Mouse (Mus musculus) limb, embryonic 11.5 days (tissue): ENCODE data around the gene Map4k3. TPM values are rescaled to one million over a fixed set of nuclear protein-coding genes. Genes with fewer than 3 reads are reported as not detected.

Experiments used
- ATAC-seq: fragments of 200-750 bp; cut with Nextera tagmentation; 2 replicates; pipeline ENCODE4 v1.8.0; 2017; ENCODE audit warnings: low read depth; ENCODE audit not compliant: insufficient number of reproducible peaks, low FRiP score, low TSS enrichment
- DNase-seq: peaks from one replicate; pipeline ENCODE4 v3.0.0-alpha.2; 2015; ENCODE audit warnings: low spot score
- H3K27ac ChIP-seq: fragments of 300-500 bp; sonication (generic); replicated peaks from 2 replicates; pipeline ENCODE4 v1.5.1; 2014; ENCODE audit warnings: low read depth, mild to moderate bottlenecking, low read length
- H3K27me3 ChIP-seq: fragments of 300-500 bp; sonication (generic); 2 replicates; pipeline ENCODE4 v1.6.1; 2014; ENCODE audit warnings: mild to moderate bottlenecking, low read length, mixed read lengths; ENCODE audit not compliant: control insufficient read depth, insufficient read depth
- H3K36me3 ChIP-seq: fragments of 300-500 bp; sonication (generic); 2 replicates; pipeline ENCODE4 v1.6.1; 2014; ENCODE audit warnings: mild to moderate bottlenecking, low read length, moderate library complexity, mixed read lengths; ENCODE audit not compliant: control insufficient read depth, insufficient read depth
- H3K4me1 ChIP-seq: fragments of 300-500 bp; sonication (generic); 2 replicates; pipeline ENCODE4 v1.6.1; 2014; ENCODE audit warnings: low read length, mixed read lengths; ENCODE audit not compliant: control insufficient read depth, insufficient read depth
- H3K4me2 ChIP-seq: fragments of 300-500 bp; sonication (generic); 2 replicates; pipeline ENCODE4 v1.6.1; 2014; ENCODE audit warnings: low read depth, mild to moderate bottlenecking, moderate library complexity; ENCODE audit not compliant: severe bottlenecking
- H3K4me3 ChIP-seq: fragments of 300-500 bp; sonication (generic); 2 replicates; pipeline ENCODE4 v1.5.1; 2014; ENCODE audit warnings: low read depth, low read length
- H3K9ac ChIP-seq: fragments of 300-500 bp; sonication (generic); 2 replicates; pipeline ENCODE4 v1.6.1; 2014; ENCODE audit warnings: mild to moderate bottlenecking, low read length
- H3K9me3 ChIP-seq: fragments of 300-500 bp; sonication (generic); 2 replicates; pipeline ENCODE4 v1.6.1; 2016; ENCODE audit warnings: low read length; ENCODE audit not compliant: control insufficient read depth
- WGBS: fragments of 180-500 bp; shearing (Covaris S2); extraction: QIAGEN DNeasy Blood & Tissue Kit; methylation state at CpG from one replicate; pipeline ENCODE4 v1.1.7; 2014; 5-methylcytosine and 5-hydroxymethylcytosine counted together
- polyA plus RNA-seq: library from polyadenylated mRNA; unstranded; fragments of >200 nt; fragmentation: Nextera tagmentation; extraction: Ambion mirVana; gene quantifications from 2 replicates; pipeline ENCODE4 v1.2.1, GENCODE M21; 2014

Gene Map4k3
- polyA plus RNA-seq, 1 experiment from 2014 or later = 33.7 TPM

DNA sequence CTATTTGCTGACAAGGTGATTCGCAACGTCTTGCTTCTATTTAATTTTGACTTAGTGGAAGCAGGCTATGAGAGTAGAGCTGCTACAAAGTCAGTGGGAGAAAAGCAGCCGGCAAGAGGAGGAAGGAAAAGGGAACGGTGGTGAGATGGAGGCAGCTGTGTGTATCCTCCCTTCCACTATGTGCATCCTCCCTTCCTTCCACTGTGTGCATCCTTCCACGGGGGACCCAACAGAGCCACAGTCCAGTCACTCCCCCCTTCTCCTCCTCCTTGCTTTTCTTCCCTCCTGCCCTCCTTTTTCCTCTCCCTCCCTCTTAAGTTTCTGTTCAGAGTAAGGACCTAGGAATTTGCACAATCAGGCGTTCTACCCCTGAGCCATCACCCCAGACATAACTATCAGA lies 21.7 kb downstream of the Map4k3 start:
- 82% methylated on average over 6 of the region's 6 CpGs for WGBS
- ATAC-seq (no peak), DNase-seq (no peak)
- H3K27ac ChIP-seq = no peak overlapping the region
- H3K9me3 ChIP-seq = no peaks in the 10 kb centered on the region
- no peak overlapping the region for H3K9ac ChIP-seq
- peaks cover 14% of the 10 kb centered on the region for H3K4me1 ChIP-seq
- no peak overlapping the region for H3K4me2 ChIP-seq
- no peaks in the 10 kb centered on the region for H3K27me3 ChIP-seq
- H3K36me3 ChIP-seq = no peaks in the 10 kb centered on the region
- H3K4me3 ChIP-seq = no peak overlapping the region

DNA sequence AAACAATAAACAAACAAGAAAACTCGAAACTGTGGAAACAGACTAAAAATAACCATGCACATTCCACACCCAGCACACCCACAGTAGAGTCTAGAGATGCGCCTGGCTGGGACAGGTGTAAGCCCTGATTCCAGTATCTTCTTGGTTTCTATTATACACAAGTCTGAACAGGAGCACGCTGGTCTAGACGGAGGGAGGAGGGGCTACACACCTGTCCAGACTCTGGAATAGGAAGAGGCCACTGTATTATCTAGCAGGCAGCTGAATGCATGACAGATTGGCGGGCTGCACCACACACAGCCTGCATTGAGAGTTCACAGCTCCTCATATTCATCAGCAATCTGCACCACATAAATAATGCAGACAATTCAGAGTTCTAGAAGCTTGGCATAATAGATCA lies 26.6 kb downstream of the Map4k3 start:
- Histone ChIP-seq H3K4me2 (no peak overlapping the region), H3K27ac (no peak overlapping the region), H3K36me3 (no peaks in the 10 kb centered on the region), H3K9me3 (no peaks in the 10 kb centered on the region), H3K4me3 (no peak overlapping the region), H3K27me3 (no peaks in the 10 kb centered on the region), H3K4me1 (peaks cover 8% of the 10 kb centered on the region; the same call in 1 of the 2 replicates), H3K9ac (no peak overlapping the region)
- 79% methylated on average over 5 of the region's 5 CpGs for WGBS
- no peak for DNase-seq
- ATAC-seq = no peak

GRCm38 (mm10) chr17:80698930-80699329 lies 29.4 kb downstream of the Map4k3 start:
- ATAC-seq (peak; percentile 45; the same call in 1 of the 2 replicates), DNase-seq (peak; percentile 40)
- Histone ChIP-seq H3K9ac (no peak overlapping the region), H3K4me1 (peaks cover 8% of the 10 kb centered on the region; the same call in 1 of the 2 replicates), H3K4me3 (no peak overlapping the region), H3K9me3 (no peaks in the 10 kb centered on the region), H3K27ac (no peak overlapping the region), H3K27me3 (no peaks in the 10 kb centered on the region), H3K4me2 (no peak overlapping the region), H3K36me3 (no peaks in the 10 kb centered on the region)
- WGBS = 46% methylated on average over 7 of the region's 7 CpGs

DNA sequence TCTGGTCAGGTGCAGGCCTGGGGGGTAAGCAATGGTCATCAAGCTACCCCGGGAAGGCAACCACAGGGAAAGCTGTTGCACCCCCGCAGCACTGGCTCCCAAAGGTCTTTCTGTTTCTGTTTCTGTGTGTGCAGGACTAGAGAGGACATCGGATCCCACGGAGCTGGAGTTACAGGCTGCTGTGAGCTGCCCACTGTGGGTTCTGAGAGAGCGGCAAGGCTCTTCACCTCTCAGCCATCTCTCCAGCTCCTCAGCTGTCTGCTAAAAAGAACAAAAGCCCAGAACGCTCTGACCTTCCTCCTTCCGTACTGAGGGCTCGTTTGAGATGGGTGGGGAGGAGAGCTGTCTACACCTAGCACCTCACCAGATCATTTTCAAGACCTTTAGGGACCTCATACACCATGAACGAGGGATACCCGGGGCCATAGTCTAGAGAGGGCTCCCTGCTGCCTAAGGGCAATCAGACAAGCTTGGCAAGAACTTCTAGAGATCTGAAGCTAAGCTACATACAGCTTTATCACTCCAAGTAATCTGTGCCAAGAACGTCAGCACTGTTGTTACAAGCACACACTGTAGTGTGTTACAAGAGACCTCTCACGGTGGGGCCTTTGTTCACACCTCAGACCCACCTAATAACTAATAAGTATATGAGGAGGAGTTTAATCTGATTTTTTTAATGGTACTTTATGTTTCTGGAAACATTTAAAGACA lies 29.9 kb downstream of the Map4k3 start:
- H3K27ac ChIP-seq = 0 out of 2 replicates have a peak overlapping the region, but pooled peaks have one; percentile 25
- peaks cover 8% of the 10 kb centered on the region; the same call in 1 of the 2 replicates for H3K4me1 ChIP-seq
- no peak overlapping the region for H3K4me2 ChIP-seq
- H3K9me3 ChIP-seq = no peaks in the 10 kb centered on the region
- ATAC-seq = no peak
- H3K27me3 ChIP-seq = no peaks in the 10 kb centered on the region
- H3K9ac ChIP-seq = no peak overlapping the region
- no peaks in the 10 kb centered on the region for H3K36me3 ChIP-seq
- H3K4me3 ChIP-seq = no peak overlapping the region
- 67% methylated on average over 12 of the region's 12 CpGs for WGBS
- DNase-seq = no peak

DNA sequence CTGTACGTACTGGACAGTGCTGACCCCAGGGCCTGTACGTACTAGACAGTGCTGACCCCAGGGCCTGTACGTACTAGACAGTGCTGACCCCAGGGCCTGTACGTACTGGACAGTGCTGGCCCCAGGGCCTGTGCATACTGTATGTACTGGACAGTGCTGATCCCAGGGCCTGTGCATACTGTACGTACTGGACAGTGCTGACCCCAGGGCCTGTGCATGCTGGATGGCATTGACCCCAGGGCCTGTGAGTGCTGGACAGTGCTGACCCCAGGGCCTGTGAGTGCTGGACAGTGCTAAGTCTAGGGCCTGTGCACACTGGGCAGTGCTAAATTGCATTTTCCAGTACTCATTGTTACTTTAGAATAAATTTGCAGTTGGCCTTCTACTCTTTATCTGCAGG lies 31.3 kb downstream of the Map4k3 start:
- Histone ChIP-seq H3K9ac (no peak overlapping the region), H3K27ac (no peak overlapping the region), H3K36me3 (no peaks in the 10 kb centered on the region), H3K4me1 (peaks cover 8% of the 10 kb centered on the region; the same call in 1 of the 2 replicates), H3K27me3 (no peaks in the 10 kb centered on the region), H3K9me3 (no peaks in the 10 kb centered on the region), H3K4me3 (no peak overlapping the region), H3K4me2 (no peak overlapping the region)
- 95% methylated on average over 5 of the region's 5 CpGs for WGBS
- DNase-seq (no peak), ATAC-seq (peak; percentile 53; the same call in 1 of the 2 replicates)

GRCm38 (mm10) chr17:80696210-80696609 lies 32.1 kb downstream of the Map4k3 start:
- no peaks in the 10 kb centered on the region for H3K9me3 ChIP-seq
- H3K4me1 ChIP-seq = peaks cover 8% of the 10 kb centered on the region; the same call in 1 of the 2 replicates
- H3K9ac ChIP-seq = no peak overlapping the region
- DNase-seq (no peak), ATAC-seq (no peak)
- no peaks in the 10 kb centered on the region for H3K36me3 ChIP-seq
- H3K27me3 ChIP-seq = no peaks in the 10 kb centered on the region
- no peak overlapping the region for H3K4me3 ChIP-seq
- H3K4me2 ChIP-seq = no peak overlapping the region
- WGBS = 94% methylated on average over 6 of the region's 6 CpGs
- no peak overlapping the region for H3K27ac ChIP-seq

GRCm38 (mm10) chr17:80693707-80694106 lies 34.6 kb downstream of the Map4k3 start:
- Histone ChIP-seq H3K36me3 (no peaks in the 10 kb centered on the region), H3K27me3 (no peaks in the 10 kb centered on the region), H3K4me3 (no peak overlapping the region), H3K4me2 (no peak overlapping the region), H3K27ac (no peak overlapping the region), H3K9ac (no peak overlapping the region), H3K9me3 (no peaks in the 10 kb centered on the region), H3K4me1 (0 out of 2 replicates have a peak, but pooled peaks cover 5% of the 10 kb centered on the region)
- DNase-seq (no peak), ATAC-seq (no peak)
- 60% methylated on average over 7 of the region's 7 CpGs for WGBS

GRCm38 (mm10) chr17:80692183-80692582 lies 36.1 kb downstream of the Map4k3 start:
- H3K4me1 ChIP-seq = no peaks in the 10 kb centered on the region
- 77% methylated on average over 13 of the region's 13 CpGs for WGBS
- H3K27ac ChIP-seq = no peak overlapping the region
- H3K4me3 ChIP-seq = no peak overlapping the region
- DNase-seq (no peak), ATAC-seq (no peak)
- H3K4me2 ChIP-seq = no peak overlapping the region
- no peaks in the 10 kb centered on the region for H3K36me3 ChIP-seq
- H3K9ac ChIP-seq = no peak overlapping the region
- no peaks in the 10 kb centered on the region for H3K9me3 ChIP-seq
- no peaks in the 10 kb centered on the region for H3K27me3 ChIP-seq
